Mouse (Mus musculus): ENCODE data around the gene Sdhaf3. TPM values are rescaled to one million over a fixed set of nuclear protein-coding genes. Genes with fewer than 3 reads are reported as not detected.

The Sdhaf3 gene
- polyA plus RNA-seq (2012; ENCODE audit: low replicate concordance), result 0.05 and 0.47 TPM in 2 replicates

GRCm38 (mm10) chr6:6955764-6956561 is at the start of gene Sdhaf3:
Gene Sdhaf3 (plus strand): TSS chr6:6956004.

Other genes with a start within 250 kb of the Sdhaf3 start
- 0.86 TPM in 1 of 2 replicates, not detected in the other for gene Dlx6, start 92.7 kb upstream of the Sdhaf3 start, polyA plus RNA-seq (2012; ENCODE audit: low replicate concordance)
- gene Dlx5, start 73.9 kb upstream of the Sdhaf3 start, polyA plus RNA-seq (2012; ENCODE audit: low replicate concordance), result not detected in 2 replicates

Measured in leukemia stem cell, adult 10-12 weeks (primary cell).